Mouse (Mus musculus): Measurements from ENCODE around the gene Gm49361. TPM values are rescaled to one million over a fixed set of nuclear protein-coding genes. Genes with fewer than 3 reads are reported as not detected.

Gene Gm49361
- total RNA-seq, 2 experiments from 2014 or later: not detected

GRCm38 (mm10) chr14:57634141-57634540 lies 111.8 kb downstream of the Gm49361 start:
- no peak for ATAC-seq (replicated peaks; ENCODE audit: poor library complexity, severe bottlenecking)

GRCm38 (mm10) chr14:57629595-57629994 lies 116.3 kb downstream of the Gm49361 start:
- no peak for ATAC-seq (replicated peaks; ENCODE audit: poor library complexity, severe bottlenecking)

GRCm38 (mm10) chr14:57622934-57623333 lies 123.0 kb downstream of the Gm49361 start:
- ATAC-seq (replicated peaks; ENCODE audit: poor library complexity, severe bottlenecking): no peak

- no peak for ATAC-seq (replicated peaks; ENCODE audit: poor library complexity, severe bottlenecking)
Measured at GRCm38 (mm10) chr14:57621699-57622098, 124.2 kb downstream of the Gm49361 start.

- no peak for ATAC-seq (replicated peaks; ENCODE audit: poor library complexity, severe bottlenecking)
Measured at GRCm38 (mm10) chr14:57620598-57621236, 125.2 kb downstream of the Gm49361 start.

- peak; percentile 95 for ATAC-seq (replicated peaks; ENCODE audit: poor library complexity, severe bottlenecking)
Measured at GRCm38 (mm10) chr14:57619487-57619886, 126.4 kb downstream of the Gm49361 start.

GRCm38 (mm10) chr14:57617675-57618074 lies 128.2 kb downstream of the Gm49361 start:
- ATAC-seq (replicated peaks; ENCODE audit: poor library complexity, severe bottlenecking): peak; percentile 75

GRCm38 (mm10) chr14:57616339-57616965 lies 129.5 kb downstream of the Gm49361 start:
- no peak for ATAC-seq (replicated peaks; ENCODE audit: poor library complexity, severe bottlenecking)

GRCm38 (mm10) chr14:57615828-57616227 lies 130.1 kb downstream of the Gm49361 start:
- no peak for ATAC-seq (replicated peaks; ENCODE audit: poor library complexity, severe bottlenecking)

GRCm38 (mm10) chr14:57611034-57611433 lies 134.9 kb downstream of the Gm49361 start:
- no peak for ATAC-seq (replicated peaks; ENCODE audit: poor library complexity, severe bottlenecking)

GRCm38 (mm10) chr14:57609816-57610329 lies 136.0 kb downstream of the Gm49361 start:
- no peak for ATAC-seq (replicated peaks; ENCODE audit: poor library complexity, severe bottlenecking)

GRCm38 (mm10) chr14:57607500-57607899 lies 138.4 kb downstream of the Gm49361 start:
- ATAC-seq (replicated peaks; ENCODE audit: poor library complexity, severe bottlenecking): no peak

- no peak for ATAC-seq (replicated peaks; ENCODE audit: poor library complexity, severe bottlenecking)
Measured at GRCm38 (mm10) chr14:57606663-57607365, 139.1 kb downstream of the Gm49361 start.

GRCm38 (mm10) chr14:57593279-57593678 lies 152.6 kb downstream of the Gm49361 start:
- no peak for ATAC-seq (replicated peaks; ENCODE audit: poor library complexity, severe bottlenecking)

Other genes starting within 250 kb of the Gm49361 start
- not detected in 2 replicates for gene Il17d, start 221.3 kb downstream of the Gm49361 start, total RNA-seq (2014; fragmentation: Nextera tagmentation)
- not detected in 2 replicates for gene Il17d, start 221.3 kb downstream of the Gm49361 start, total RNA-seq (2017)
- gene Eef1akmt1, start 174.5 kb downstream of the Gm49361 start, total RNA-seq (2014; fragmentation: Nextera tagmentation): 24.9 and 30.6 TPM in 2 replicates
- gene Eef1akmt1, start 174.5 kb downstream of the Gm49361 start, total RNA-seq (2017): 17.0 and 30.5 TPM in 2 replicates
- 23.6 and 30.4 TPM in 2 replicates for gene Xpo4, start 80.7 kb downstream of the Gm49361 start, total RNA-seq (2014; fragmentation: Nextera tagmentation)
- gene Xpo4, start 80.7 kb downstream of the Gm49361 start, total RNA-seq (2017): 39.3 and 41.7 TPM in 2 replicates
- gene Lats2, start 12.3 kb upstream of the Gm49361 start, total RNA-seq (2014; fragmentation: Nextera tagmentation): 14.3 and 22.9 TPM in 2 replicates
- gene Lats2, start 12.3 kb upstream of the Gm49361 start, total RNA-seq (2017): 10.3 TPM in 2 replicates
- gene Sap18, start 52.1 kb upstream of the Gm49361 start, total RNA-seq (2014; fragmentation: Nextera tagmentation): 82.0 and 298 TPM in 2 replicates
- gene Sap18, start 52.1 kb upstream of the Gm49361 start, total RNA-seq (2017): 29.6 and 87.7 TPM in 2 replicates
- 12.8 and 14.4 TPM in 2 replicates for gene Ska3, start 80.1 kb upstream of the Gm49361 start, total RNA-seq (2014; fragmentation: Nextera tagmentation)
- 25.7 and 31.0 TPM in 2 replicates for gene Ska3, start 80.1 kb upstream of the Gm49361 start, total RNA-seq (2017)
- 70.8 and 124 TPM in 2 replicates for gene Mrpl57, start 80.1 kb upstream of the Gm49361 start, total RNA-seq (2014; fragmentation: Nextera tagmentation)
- gene Mrpl57, start 80.1 kb upstream of the Gm49361 start, total RNA-seq (2017): 53.4 and 110 TPM in 2 replicates
- 29.1 and 41.4 TPM in 2 replicates for gene Zdhhc20, start 144.2 kb upstream of the Gm49361 start, total RNA-seq (2014; fragmentation: Nextera tagmentation)
- gene Zdhhc20, start 144.2 kb upstream of the Gm49361 start, total RNA-seq (2017): 42.3 and 60.9 TPM in 2 replicates